Mouse (Mus musculus) liver, adult 2 months (tissue): ENCODE results near the gene Cr1l. TPM values are rescaled to one million over a fixed set of nuclear protein-coding genes. Genes with fewer than 3 reads are reported as not detected.

Experiments used
- DNase-seq: peaks from one replicate; pipeline ENCODE4 v3.0.0-alpha.2; 2011; ENCODE audit warnings: low read depth, low spot score; ENCODE audit errors: extremely low read depth
- H3K27ac ChIP-seq: fragments of 200-500 bp; replicated peaks from 2 replicates; pipeline ENCODE4 v1.5.1; 2012; ENCODE audit warnings: low read depth, mild to moderate bottlenecking, control low read depth, inconsistent platforms, low read length; ENCODE audit not compliant: insufficient read depth
- H3K27me3 ChIP-seq: fragments of 200-500 bp; 2 replicates; pipeline ENCODE4 v1.6.1; 2012; ENCODE audit warnings: mild to moderate bottlenecking, moderate library complexity, low read length, inconsistent platforms; ENCODE audit not compliant: control insufficient read depth, insufficient read depth
- H3K36me3 ChIP-seq: fragments of 200-500 bp; 2 replicates; pipeline ENCODE4 v1.6.1; 2012; ENCODE audit warnings: low read length, inconsistent platforms; ENCODE audit not compliant: control insufficient read depth, insufficient read depth
- H3K4me1 ChIP-seq: fragments of 200-500 bp; 2 replicates; pipeline ENCODE4 v1.6.1; 2011; ENCODE audit warnings: low read length; ENCODE audit not compliant: control insufficient read depth, insufficient read depth
- H3K4me3 ChIP-seq: fragments of 200-500 bp; 2 replicates; pipeline ENCODE4 v1.5.1; 2011; ENCODE audit warnings: low read depth, mild to moderate bottlenecking, control low read depth, low read length, moderate library complexity; ENCODE audit not compliant: insufficient read depth
- H3K79me2 ChIP-seq: fragments of 200-500 bp; 2 replicates; pipeline ENCODE4 v1.6.1; 2012; ENCODE audit warnings: inconsistent platforms, mild to moderate bottlenecking, low read length, moderate library complexity; ENCODE audit not compliant: control insufficient read depth, insufficient read depth
- H3K9ac ChIP-seq: fragments of 200-500 bp; 2 replicates; pipeline ENCODE4 v1.6.1; 2012; ENCODE audit warnings: low read depth, mild to moderate bottlenecking, control low read depth, inconsistent platforms, low read length
- CTCF ChIP-seq: fragments of 200-500 bp; IDR thresholded peaks from 2 replicates; pipeline ENCODE4 v1.5.1; 2011; ENCODE audit warnings: low read depth, low read length, control low read depth
- POLR2A ChIP-seq: fragments of 200-500 bp; IDR thresholded peaks from 2 replicates; pipeline ENCODE4 v1.6.1; 2011; ENCODE audit warnings: low read length, control low read depth; ENCODE audit not compliant: insufficient read depth; ENCODE audit errors: extremely low read depth
- WGBS: fragments of 180-500 bp; shearing (Covaris S2); methylation state at CpG from one replicate; pipeline ENCODE4 v1.1.7; 2018; 5-methylcytosine and 5-hydroxymethylcytosine counted together
- polyA plus RNA-seq: library from polyadenylated mRNA; depleted of rRNA; stranded (reverse); fragments of >200 nt; gene quantifications from 2 replicates; pipeline ENCODE4 v1.2.3, GENCODE M21; 2012; rRNA removed
- total RNA-seq: library from RNA; depleted of rRNA; stranded (reverse); fragments of >200 nt; gene quantifications from 2 replicates; pipeline ENCODE4 v1.2.3, GENCODE M21; 2014; rRNA removed

The Cr1l gene
- total and polyA plus RNA-seq, 2 experiments = 64.6 to 116 TPM

- WGBS = 2% methylated on average over 14 of the region's 14 CpGs
- H3K4me1 ChIP-seq = peaks cover 4% of the 10 kb centered on the region
- no peaks in the 10 kb centered on the region for H3K79me2 ChIP-seq
- H3K36me3 ChIP-seq = no peaks in the 10 kb centered on the region
- H3K9ac ChIP-seq = peak within 1 kb of the TSS; percentile 77
- TF ChIP-seq CTCF (no peak), POLR2A (no peak)
- H3K4me3 ChIP-seq = peak within 1 kb of the TSS; percentile 61
- H3K27ac ChIP-seq = peak within 1 kb of the TSS; percentile 85
- H3K27me3 ChIP-seq = no peaks in the 10 kb centered on the region
- peak; percentile 90 for DNase-seq
These were observed 39.1 kb downstream of the Cr1l start, which contains the start of gene Cd46 for GRCm38 (mm10) chr1:195092220-195092720. TSS of gene Cd46 (minus strand) at chr1:195092249.

DNA sequence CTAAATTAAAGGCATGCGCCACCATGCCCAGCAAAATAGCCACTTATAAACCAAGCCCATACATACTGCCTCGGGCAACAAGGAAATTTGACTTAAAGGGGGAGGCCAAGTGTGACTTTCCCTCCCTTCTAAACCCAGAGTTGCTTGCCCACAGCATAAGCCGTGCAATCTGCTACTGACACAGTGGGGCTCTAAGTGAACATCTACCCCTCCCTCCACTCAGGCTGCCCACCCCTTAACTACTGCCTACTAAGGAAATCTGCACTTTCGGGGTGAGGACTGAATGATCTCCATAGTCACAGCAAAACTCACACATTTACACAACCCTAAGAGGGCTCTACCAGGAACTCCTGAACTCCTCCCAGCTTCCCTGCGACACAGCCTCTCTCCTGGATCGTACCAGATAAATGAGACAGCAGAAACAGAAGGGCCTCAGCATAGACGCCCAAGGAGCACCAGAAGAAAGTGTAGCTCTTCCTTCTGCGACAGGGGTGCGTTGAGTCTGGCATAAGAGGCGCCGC lies 39.6 kb downstream of the Cr1l start:
- TF ChIP-seq POLR2A = no peak
- TF ChIP-seq CTCF = no peak
- H3K36me3 ChIP-seq = no peaks in the 10 kb centered on the region

GRCm38 (mm10) chr1:195082142-195082541 lies 49.2 kb downstream of the Cr1l start:
- Histone ChIP-seq H3K36me3 (no peaks in the 10 kb centered on the region), H3K4me3 (no peak overlapping the region), H3K27me3 (no peaks in the 10 kb centered on the region), H3K9ac (no peak overlapping the region), H3K4me1 (no peaks in the 10 kb centered on the region), H3K27ac (no peak overlapping the region), H3K79me2 (no peaks in the 10 kb centered on the region)
- TF ChIP-seq POLR2A (no peak), CTCF (no peak)
- DNase-seq = no peak

More for the DNA sequence above, 39.6 kb downstream of the Cr1l start:
- no peaks in the 10 kb centered on the region for H3K79me2 ChIP-seq
- H3K9ac ChIP-seq = peak overlapping the region; percentile 77
- H3K4me3 ChIP-seq = peak overlapping the region; percentile 61
- H3K27me3 ChIP-seq = no peaks in the 10 kb centered on the region
- peak overlapping the region; percentile 85 for H3K27ac ChIP-seq
- peaks cover 4% of the 10 kb centered on the region for H3K4me1 ChIP-seq
- WGBS = 16% methylated on average over 11 of the region's 11 CpGs
- DNase-seq = no peak

Other genes with a start within 250 kb of the Cr1l start
- 1.7 and 2.4 TPM in 2 replicates for gene Cd34, start 192.8 kb downstream of the Cr1l start, total RNA-seq
- gene Cd34, start 192.8 kb downstream of the Cr1l start, polyA plus RNA-seq = 0.40 and 0.72 TPM in 2 replicates
- 1.0 and 1.1 TPM in 2 replicates for gene Cd46, start 39.3 kb downstream of the Cr1l start, total RNA-seq
- gene Cd46, start 39.3 kb downstream of the Cr1l start, polyA plus RNA-seq = 0.14 and 0.20 TPM in 2 replicates
- gene Cr2, start 45.1 kb upstream of the Cr1l start, total RNA-seq = 0.18 and 1.0 TPM in 2 replicates
- gene Cr2, start 45.1 kb upstream of the Cr1l start, polyA plus RNA-seq = 0.04 TPM in 1 of 2 replicates, not detected in the other